Mouse (Mus musculus) limb, embryonic 12.5 days (tissue): ENCODE results near the gene R3hdm2. TPM values are rescaled to one million over a fixed set of nuclear protein-coding genes. Genes with fewer than 3 reads are reported as not detected.

ENCODE experiments used
- ATAC-seq: fragments of 200-750 bp; cut with Nextera tagmentation; 2 replicates; pipeline ENCODE4 v1.8.0; 2017; ENCODE audit warnings: low read depth, moderate TSS enrichment; ENCODE audit not compliant: insufficient number of reproducible peaks, insufficient read depth, low FRiP score, low TSS enrichment
- H3K27ac ChIP-seq: fragments of 300-500 bp; sonication (generic); 2 replicates; pipeline ENCODE4 v1.5.1; 2016; ENCODE audit warnings: mild to moderate bottlenecking, moderate library complexity
- H3K27me3 ChIP-seq: fragments of 300-500 bp; sonication (generic); 2 replicates; pipeline ENCODE4 v1.6.1; 2016; ENCODE audit warnings: mild to moderate bottlenecking, moderate library complexity
- H3K36me3 ChIP-seq: fragments of 300-500 bp; sonication (generic); 2 replicates; pipeline ENCODE4 v1.6.1; 2016; ENCODE audit warnings: mild to moderate bottlenecking, moderate library complexity
- H3K4me1 ChIP-seq: fragments of 300-500 bp; sonication (generic); replicated peaks from 2 replicates; pipeline ENCODE4 v1.6.1; 2016
- H3K4me2 ChIP-seq: fragments of 300-500 bp; sonication (generic); 2 replicates; pipeline ENCODE4 v1.6.1; 2016; ENCODE audit warnings: mild to moderate bottlenecking, moderate library complexity
- H3K4me3 ChIP-seq: fragments of 300-500 bp; sonication (generic); replicated peaks from 2 replicates; pipeline ENCODE4 v1.5.1; 2016; ENCODE audit warnings: mild to moderate bottlenecking
- H3K9ac ChIP-seq: fragments of 300-500 bp; sonication (generic); replicated peaks from 2 replicates; pipeline ENCODE4 v1.6.1; 2016; ENCODE audit warnings: mild to moderate bottlenecking, moderate library complexity
- H3K9me3 ChIP-seq: fragments of 300-500 bp; sonication (generic); 2 replicates; pipeline ENCODE4 v1.6.1; 2016; ENCODE audit warnings: mild to moderate bottlenecking, moderate library complexity
- WGBS: fragments of 180-500 bp; shearing (Covaris S2); methylation state at CpG from one replicate; pipeline ENCODE4 v1.1.7; 2016; 5-methylcytosine and 5-hydroxymethylcytosine counted together
- polyA plus RNA-seq: library from polyadenylated mRNA; unstranded; fragments of >200 nt; fragmentation: Nextera tagmentation; extraction: Ambion mirVana; gene quantifications from 2 replicates; pipeline ENCODE4 v1.2.1, GENCODE M21; 2016

Gene R3hdm2
- polyA plus RNA-seq, 1 experiment from 2014 or later, result 45.6 TPM

- Histone ChIP-seq H3K36me3 (peaks cover 8% of the 10 kb centered on the region; the same call in 1 of the 2 replicates), H3K9me3 (no peaks in the 10 kb centered on the region), H3K9ac (no peak overlapping the region), H3K27ac (no peak overlapping the region), H3K4me3 (no peak overlapping the region), H3K27me3 (no peaks in the 10 kb centered on the region), H3K4me2 (no peak overlapping the region), H3K4me1 (peaks cover 16% of the 10 kb centered on the region)
- ATAC-seq, result no peak
- WGBS, result 80% methylated on average over 1 of the region's 1 CpGs
These were observed 47.0 kb downstream of the R3hdm2 start for GRCm38 (mm10) chr10:127427107-127427506.

- H3K4me3 ChIP-seq, result no peak overlapping the region
- no peak overlapping the region for H3K9ac ChIP-seq
- H3K27ac ChIP-seq, result no peak overlapping the region
- no peaks in the 10 kb centered on the region for H3K27me3 ChIP-seq
- no peak overlapping the region for H3K4me2 ChIP-seq
- H3K9me3 ChIP-seq, result no peaks in the 10 kb centered on the region
- H3K4me1 ChIP-seq, result peaks cover 11% of the 10 kb centered on the region
- peaks cover 8% of the 10 kb centered on the region; the same call in 1 of the 2 replicates for H3K36me3 ChIP-seq
- ATAC-seq, result no peak
- 89% methylated on average over 1 of the region's 1 CpGs for WGBS
These were observed 47.9 kb downstream of the R3hdm2 start for GRCm38 (mm10) chr10:127427987-127428386.

- peaks cover 11% of the 10 kb centered on the region for H3K4me1 ChIP-seq
- H3K27ac ChIP-seq, result no peak overlapping the region
- H3K9ac ChIP-seq, result no peak overlapping the region
- no peak for ATAC-seq
- 66% methylated on average over 1 of the region's 1 CpGs for WGBS
- no peaks in the 10 kb centered on the region for H3K9me3 ChIP-seq
- no peak overlapping the region for H3K4me3 ChIP-seq
- H3K36me3 ChIP-seq, result peaks cover 8% of the 10 kb centered on the region; the same call in 1 of the 2 replicates
- no peaks in the 10 kb centered on the region for H3K27me3 ChIP-seq
- H3K4me2 ChIP-seq, result no peak overlapping the region
These were observed 49.4 kb downstream of the R3hdm2 start for GRCm38 (mm10) chr10:127429538-127429937.

GRCm38 (mm10) chr10:127432466-127432865 lies 52.3 kb downstream of the R3hdm2 start:
- no peak overlapping the region for H3K4me2 ChIP-seq
- ATAC-seq, result no peak
- no peak overlapping the region for H3K4me3 ChIP-seq
- peaks cover 16% of the 10 kb centered on the region for H3K36me3 ChIP-seq
- H3K9me3 ChIP-seq, result no peaks in the 10 kb centered on the region
- WGBS, result 93% methylated on average over 4 of the region's 4 CpGs
- peaks cover 3% of the 10 kb centered on the region; the same call in 1 of the 2 replicates for H3K4me1 ChIP-seq
- no peaks in the 10 kb centered on the region for H3K27me3 ChIP-seq
- H3K27ac ChIP-seq, result no peak overlapping the region
- H3K9ac ChIP-seq, result no peak overlapping the region

GRCm38 (mm10) chr10:127437354-127438113 lies 57.4 kb downstream of the R3hdm2 start:
- Histone ChIP-seq H3K9me3 (no peaks in the 10 kb centered on the region), H3K36me3 (peaks cover 11% of the 10 kb centered on the region; the same call in 1 of the 2 replicates), H3K4me2 (no peak overlapping the region), H3K9ac (no peak overlapping the region), H3K27me3 (no peaks in the 10 kb centered on the region), H3K4me3 (no peak overlapping the region), H3K4me1 (peaks cover 3% of the 10 kb centered on the region; the same call in 1 of the 2 replicates), H3K27ac (no peak overlapping the region)
- no peak for ATAC-seq
- WGBS, result 94% methylated on average over 5 of the region's 5 CpGs

GRCm38 (mm10) chr10:127453701-127454100 lies 73.6 kb downstream of the R3hdm2 start:
- Histone ChIP-seq H3K4me2 (no peak overlapping the region), H3K9me3 (no peaks in the 10 kb centered on the region), H3K36me3 (peaks cover 84% of the 10 kb centered on the region), H3K4me1 (no peaks in the 10 kb centered on the region), H3K27me3 (no peaks in the 10 kb centered on the region), H3K9ac (no peak overlapping the region), H3K27ac (no peak overlapping the region), H3K4me3 (no peak overlapping the region)
- WGBS, result 100% methylated on average over 1 of the region's 1 CpGs
- ATAC-seq, result no peak

GRCm38 (mm10) chr10:127462411-127463096 lies 82.4 kb downstream of the R3hdm2 start:
- Histone ChIP-seq H3K4me1 (no peaks in the 10 kb centered on the region), H3K27me3 (no peaks in the 10 kb centered on the region), H3K36me3 (peaks cover 88% of the 10 kb centered on the region), H3K4me2 (no peak overlapping the region), H3K9me3 (no peaks in the 10 kb centered on the region), H3K27ac (no peak overlapping the region), H3K9ac (no peak overlapping the region), H3K4me3 (no peak overlapping the region)
- WGBS, result 94% methylated on average over 5 of the region's 5 CpGs
- no peak for ATAC-seq

GRCm38 (mm10) chr10:127471281-127471988 lies 91.3 kb downstream of the R3hdm2 start:
- peaks cover 12% of the 10 kb centered on the region for H3K4me1 ChIP-seq
- H3K27me3 ChIP-seq, result no peaks in the 10 kb centered on the region
- H3K9ac ChIP-seq, result no peak overlapping the region; the same call in 1 of the 2 replicates
- H3K4me2 ChIP-seq, result no peak overlapping the region
- H3K9me3 ChIP-seq, result no peaks in the 10 kb centered on the region
- 54% methylated on average over 15 of the region's 15 CpGs for WGBS
- H3K36me3 ChIP-seq, result peaks cover 68% of the 10 kb centered on the region
- ATAC-seq, result no peak
- H3K27ac ChIP-seq, result no peak overlapping the region; the same call in 1 of the 2 replicates
- no peak overlapping the region for H3K4me3 ChIP-seq

GRCm38 (mm10) chr10:127472722-127473121 lies 92.6 kb downstream of the R3hdm2 start:
- WGBS, result 80% methylated on average over 9 of the region's 9 CpGs
- Histone ChIP-seq H3K9me3 (no peaks in the 10 kb centered on the region), H3K27ac (no peak overlapping the region), H3K9ac (no peak overlapping the region), H3K4me2 (no peak overlapping the region), H3K36me3 (peaks cover 74% of the 10 kb centered on the region), H3K4me3 (no peak overlapping the region), H3K4me1 (peaks cover 12% of the 10 kb centered on the region), H3K27me3 (no peaks in the 10 kb centered on the region)
- no peak for ATAC-seq

- Histone ChIP-seq H3K4me1 (peaks cover 12% of the 10 kb centered on the region), H3K9ac (no peak overlapping the region), H3K4me3 (no peak overlapping the region), H3K36me3 (peaks cover 75% of the 10 kb centered on the region), H3K4me2 (no peak overlapping the region), H3K27me3 (no peaks in the 10 kb centered on the region), H3K27ac (no peak overlapping the region), H3K9me3 (no peaks in the 10 kb centered on the region)
- no peak for ATAC-seq
- WGBS, result 97% methylated on average over 4 of the region's 4 CpGs
These were observed 95.0 kb downstream of the R3hdm2 start for GRCm38 (mm10) chr10:127475175-127475574.

GRCm38 (mm10) chr10:127476541-127476940 lies 96.4 kb downstream of the R3hdm2 start:
- WGBS, result 77% methylated on average over 3 of the region's 3 CpGs
- Histone ChIP-seq H3K4me3 (no peak overlapping the region), H3K9ac (no peak overlapping the region), H3K4me1 (peaks cover 5% of the 10 kb centered on the region), H3K27ac (no peak overlapping the region), H3K36me3 (peaks cover 81% of the 10 kb centered on the region), H3K9me3 (no peaks in the 10 kb centered on the region), H3K27me3 (no peaks in the 10 kb centered on the region), H3K4me2 (no peak overlapping the region)
- ATAC-seq, result no peak
